Mouse (Mus musculus) heart, embryonic 11.5 days (tissue): ENCODE data around the gene Lhfpl1. TPM values are rescaled to one million over a fixed set of nuclear protein-coding genes. Genes with fewer than 3 reads are reported as not detected.

Source experiments
- ATAC-seq: fragments of 200-750 bp; cut with Nextera tagmentation; replicated peaks from 2 replicates; pipeline ENCODE4 v1.8.0; 2017; ENCODE audit warnings: moderate library complexity; ENCODE audit not compliant: insufficient number of reproducible peaks, low FRiP score, low TSS enrichment
- H3K27ac ChIP-seq: fragments of 300-500 bp; sonication (generic); 2 replicates; pipeline ENCODE4 v1.5.1; 2014; ENCODE audit warnings: mild to moderate bottlenecking, low read depth, low read length
- H3K27me3 ChIP-seq: fragments of 300-500 bp; sonication (generic); 2 replicates; pipeline ENCODE4 v1.6.1; 2014; ENCODE audit warnings: mild to moderate bottlenecking, low read length, mixed read lengths; ENCODE audit not compliant: control insufficient read depth, insufficient read depth
- H3K36me3 ChIP-seq: fragments of 300-500 bp; sonication (generic); 2 replicates; pipeline ENCODE4 v1.6.1; 2014; ENCODE audit warnings: mild to moderate bottlenecking, low read length, moderate library complexity, mixed read lengths; ENCODE audit not compliant: control insufficient read depth, insufficient read depth
- H3K4me1 ChIP-seq: fragments of 300-500 bp; sonication (generic); 2 replicates; pipeline ENCODE4 v1.6.1; 2014; ENCODE audit warnings: low read length; ENCODE audit not compliant: control insufficient read depth, insufficient read depth
- H3K4me2 ChIP-seq: fragments of 300-500 bp; sonication (generic); 2 replicates; pipeline ENCODE4 v1.6.1; 2014; ENCODE audit warnings: mild to moderate bottlenecking, moderate library complexity
- H3K4me3 ChIP-seq: fragments of 300-500 bp; sonication (generic); 2 replicates; pipeline ENCODE4 v1.5.1; 2014; ENCODE audit warnings: low read depth, low read length
- H3K9ac ChIP-seq: fragments of 300-500 bp; sonication (generic); 2 replicates; pipeline ENCODE4 v1.6.1; 2014; ENCODE audit warnings: mild to moderate bottlenecking, low read depth, low read length, moderate library complexity
- H3K9me3 ChIP-seq: fragments of 300-500 bp; sonication (generic); replicated peaks from 2 replicates; pipeline ENCODE4 v1.6.1; 2016; ENCODE audit warnings: low read length; ENCODE audit not compliant: control insufficient read depth
- WGBS: fragments of 180-500 bp; shearing (Covaris S2); extraction: QIAGEN DNeasy Blood & Tissue Kit; methylation state at CpG from one replicate; pipeline ENCODE4 v1.1.7; 2014; ENCODE audit not compliant: insufficient replicate concordance; 5-methylcytosine and 5-hydroxymethylcytosine counted together
- polyA plus RNA-seq: library from polyadenylated mRNA; unstranded; fragments of >200 nt; fragmentation: Nextera tagmentation; extraction: Ambion mirVana; gene quantifications from 2 replicates; pipeline ENCODE4 v1.2.1, GENCODE M21; 2014

Gene Lhfpl1
- polyA plus RNA-seq, 1 experiment from 2014 or later, result 1.1 TPM

DNA sequence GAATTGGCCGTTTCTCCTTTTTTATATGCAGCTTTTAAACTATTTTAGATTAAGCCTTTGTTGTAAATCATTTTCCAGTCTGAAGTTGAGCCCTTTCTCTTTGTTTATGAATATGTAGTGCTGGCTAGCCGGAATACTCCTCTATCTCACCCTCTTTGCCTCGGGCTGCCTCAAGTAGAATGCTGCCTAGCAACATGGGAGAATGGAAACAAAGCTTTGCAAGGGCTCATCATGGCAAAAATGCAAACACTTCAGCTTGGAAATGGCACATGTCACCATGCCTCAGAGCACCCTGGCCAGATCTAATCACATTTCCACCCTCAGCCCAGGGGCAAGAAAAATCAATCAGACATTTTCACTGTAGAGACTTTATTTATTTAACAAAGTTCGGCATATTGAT, 77.1 kb downstream of the Lhfpl1 start:
- H3K9ac ChIP-seq, result no peak overlapping the region
- no peaks in the 10 kb centered on the region for H3K27me3 ChIP-seq
- no peak overlapping the region for H3K4me2 ChIP-seq
- WGBS, result 44% methylated on average over 4 of the region's 4 CpGs
- H3K4me3 ChIP-seq, result no peak overlapping the region
- no peak overlapping the region for H3K27ac ChIP-seq
- H3K9me3 ChIP-seq, result no peaks in the 10 kb centered on the region
- ATAC-seq, result no peak
- H3K36me3 ChIP-seq, result no peaks in the 10 kb centered on the region
- no peaks in the 10 kb centered on the region for H3K4me1 ChIP-seq

GRCm38 (mm10) chrX:145261803-145262202, 87.1 kb downstream of the Lhfpl1 start:
- Histone ChIP-seq H3K27ac (no peak overlapping the region), H3K9ac (no peak overlapping the region), H3K4me3 (no peak overlapping the region), H3K4me2 (no peak overlapping the region), H3K9me3 (no peaks in the 10 kb centered on the region), H3K4me1 (no peaks in the 10 kb centered on the region), H3K36me3 (no peaks in the 10 kb centered on the region), H3K27me3 (no peaks in the 10 kb centered on the region)
- 50% methylated on average over 5 of the region's 5 CpGs for WGBS
- no peak for ATAC-seq

Other genes starting within 250 kb of the Lhfpl1 start
- gene Amot, start 156.1 kb upstream of the Lhfpl1 start, polyA plus RNA-seq, result 14.1 and 14.3 TPM in 2 replicates